Mouse (Mus musculus) midbrain, embryonic 15.5 days (tissue): ENCODE data around the gene Gm21861. TPM values are rescaled to one million over a fixed set of nuclear protein-coding genes. Genes with fewer than 3 reads are reported as not detected.
"Not testable (repeated sequence)": the region's sequence is repeated elsewhere in the genome, so short reads cannot be mapped to it uniquely, and the experiment has no call there.

Experiments used
- ATAC-seq: fragments of 200-750 bp; cut with Nextera tagmentation; replicated peaks from 2 replicates; pipeline ENCODE4 v1.8.0; 2017; ENCODE audit warnings: moderate TSS enrichment
- H3K27ac ChIP-seq: fragments of 300-500 bp; sonication (generic); 2 replicates; pipeline ENCODE4 v1.5.1; 2015; ENCODE audit warnings: mild to moderate bottlenecking, inconsistent platforms
- H3K27me3 ChIP-seq: fragments of 300-500 bp; sonication (generic); replicated peaks from 2 replicates; pipeline ENCODE4 v1.6.1; 2015; ENCODE audit warnings: inconsistent platforms
- H3K36me3 ChIP-seq: fragments of 300-500 bp; sonication (generic); replicated peaks from 2 replicates; pipeline ENCODE4 v1.6.1; 2015; ENCODE audit warnings: inconsistent platforms
- H3K4me1 ChIP-seq: fragments of 300-500 bp; sonication (generic); 2 replicates; pipeline ENCODE4 v1.6.1; 2015; ENCODE audit warnings: inconsistent platforms
- H3K4me2 ChIP-seq: fragments of 300-500 bp; sonication (generic); 2 replicates; pipeline ENCODE4 v1.6.1; 2015; ENCODE audit warnings: inconsistent platforms, mild to moderate bottlenecking, moderate library complexity
- H3K4me3 ChIP-seq: fragments of 300-500 bp; sonication (generic); 2 replicates; pipeline ENCODE4 v1.5.1; 2015; ENCODE audit warnings: mild to moderate bottlenecking, inconsistent platforms
- H3K9ac ChIP-seq: fragments of 300-500 bp; sonication (generic); 2 replicates; pipeline ENCODE4 v1.6.1; 2015; ENCODE audit warnings: mild to moderate bottlenecking, inconsistent platforms
- H3K9me3 ChIP-seq: fragments of 300-500 bp; sonication (generic); 2 replicates; pipeline ENCODE4 v1.6.1; 2016; ENCODE audit warnings: inconsistent platforms
- WGBS: fragments of 180-500 bp; shearing (Covaris S2); methylation state at CpG from one replicate; pipeline ENCODE4 v1.1.7; 2015; ENCODE audit warnings: mixed read lengths; 5-methylcytosine and 5-hydroxymethylcytosine counted together
- polyA plus RNA-seq: library from polyadenylated mRNA; unstranded; fragments of >200 nt; fragmentation: Nextera tagmentation; extraction: Ambion mirVana; gene quantifications from 2 replicates; pipeline ENCODE4 v1.2.1, GENCODE M21; 2015

Gm21861 gene
- not detected in 2 replicates for polyA plus RNA-seq

DNA sequence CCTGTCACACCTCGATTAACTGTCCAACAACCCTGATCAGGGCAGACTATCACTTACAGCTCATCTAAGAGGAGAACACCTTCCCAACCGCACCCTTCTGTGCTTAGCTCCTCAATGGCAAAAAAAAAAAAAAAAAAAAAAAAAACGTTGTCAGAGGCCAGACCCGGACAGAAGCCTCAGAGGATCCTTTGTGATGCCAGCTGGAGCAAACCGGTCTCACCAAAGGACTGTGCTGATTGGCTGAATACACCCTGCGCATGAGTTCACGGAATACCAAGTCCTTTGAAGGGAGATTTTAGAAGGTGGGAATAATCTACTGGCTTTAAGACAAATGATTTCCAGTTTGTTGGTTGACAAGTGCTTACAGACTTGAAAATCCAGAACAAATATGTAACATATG is at the start of gene Gm21861:
Gene Gm21861 (minus strand): TSS at position 101 of the 400 bp plus-strand sequence.
- not testable (repeated sequence) for H3K36me3 ChIP-seq, H3K4me1 ChIP-seq, H3K4me3 ChIP-seq, H3K9ac ChIP-seq, ATAC-seq, H3K27ac ChIP-seq, H3K4me2 ChIP-seq, H3K9me3 ChIP-seq, H3K27me3 ChIP-seq
- no CpG with 5 or more reads among the region's 7 CpGs for WGBS
